In the genomic region with DNA sequence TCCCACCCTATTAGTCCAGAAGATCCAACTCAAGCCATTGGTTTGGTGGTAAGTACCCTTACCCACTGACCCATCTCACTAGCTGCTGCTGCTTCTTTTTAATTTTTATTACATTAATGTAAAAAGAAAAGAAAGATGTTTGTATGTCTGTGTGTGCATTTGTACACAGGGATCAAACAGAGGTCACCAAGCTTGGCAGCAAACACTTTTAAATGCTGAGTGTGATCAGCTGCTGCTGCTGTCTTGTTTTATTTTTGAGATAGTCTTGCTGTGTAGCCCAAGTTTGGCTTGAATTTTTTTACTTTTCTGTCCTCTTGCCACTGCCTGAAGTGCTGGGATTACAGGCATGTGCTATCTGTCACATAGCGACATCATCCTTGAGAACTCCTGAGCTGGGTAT, we compare ENCODE assay signal across 10 mouse cellular contexts. TPM values are rescaled to one million over a fixed set of nuclear protein-coding genes. Genes with fewer than 3 reads are reported as not detected.
"Had no signal": no experiment of that assay in that cellular context is flagged by ENCODE, and none has a peak within 500 bp of the region (broad histone marks: within the 10 kb centered on the region; RNA-seq: fewer than 3 reads in every experiment).

No protein-coding gene starts in this region.

- H3K9ac ChIP-seq: neural tube, embryonic 15.5 days; stomach, embryonic 15.5 days had no signal

- H3K4me3 ChIP-seq: neural tube, embryonic 15.5 days; stomach, embryonic 15.5 days had no signal

- H3K4me2 ChIP-seq: neural tube, embryonic 15.5 days; stomach, embryonic 15.5 days had no signal

- H3K4me1 ChIP-seq: stomach, embryonic 15.5 days had no signal

- H3K27ac ChIP-seq: neural tube, embryonic 15.5 days; stomach, embryonic 15.5 days; stomach, postnatal 0 days had no signal

- H3K9me3 ChIP-seq: neural tube, embryonic 15.5 days; stomach, embryonic 15.5 days had no signal

- H3K27me3 ChIP-seq: neural tube, embryonic 15.5 days; stomach, embryonic 15.5 days had no signal

- DNase-seq: retina, postnatal 1 day; right cerebral cortex, adult 18-20 months; right cerebral cortex, postnatal 14 days; right cerebral cortex, postnatal 25 days; right cerebral cortex, postnatal 4 days; spleen, adult 18-20 months; thymus, adult 18-20 months had no signal

RNA-seq across cellular contexts. Expression of gene BC030499, which starts 15.0 kb away (rescaled TPM):
- polyA plus RNA-seq: stomach, postnatal 0 days had no signal
